Mouse (Mus musculus) left cerebral cortex, adult 9 months (tissue): ENCODE results near the gene Vsig10.
"Not testable (repeated sequence)": the region's sequence is repeated elsewhere in the genome, so short reads cannot be mapped to it uniquely, and the experiment has no call there.

Experiments used
- DNase-seq, 2 experiments: peaks; one replicate each; pipeline ENCODE4 v3.0.0; 2022; ENCODE audit warnings: low spot score in 2 of 2

The Vsig10 gene

DNA sequence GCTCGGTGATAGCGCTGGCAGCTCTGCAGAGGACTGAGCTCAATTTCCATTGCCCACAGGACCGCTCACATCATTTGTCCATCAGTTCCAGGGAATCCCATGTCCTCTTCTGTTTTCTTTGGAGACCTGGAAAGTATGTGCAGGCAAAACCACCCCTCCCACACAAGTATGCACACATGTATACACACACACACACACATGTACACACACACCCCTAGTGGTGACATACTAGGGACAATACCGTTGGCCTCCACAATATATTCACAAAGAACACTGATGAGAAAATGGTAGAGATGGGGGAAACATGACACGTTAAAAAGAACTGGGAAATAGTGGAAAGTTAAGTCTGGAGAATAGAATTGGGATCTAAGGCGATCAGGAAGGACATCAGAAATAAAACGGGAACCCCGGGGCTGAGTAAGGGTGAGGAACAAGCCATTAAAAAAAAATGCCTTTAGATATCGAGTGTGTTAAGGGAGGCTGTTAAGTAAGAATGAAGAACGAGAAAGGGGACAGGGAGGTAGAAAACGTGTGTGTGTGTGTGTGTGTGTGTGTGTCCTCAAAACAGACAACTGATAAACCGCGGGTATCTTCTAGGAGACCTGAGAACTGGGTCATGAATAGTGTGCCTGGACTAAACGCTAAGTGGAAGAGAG, 36.9 kb downstream of the Vsig10 start:
- no peak for DNase-seq

DNA sequence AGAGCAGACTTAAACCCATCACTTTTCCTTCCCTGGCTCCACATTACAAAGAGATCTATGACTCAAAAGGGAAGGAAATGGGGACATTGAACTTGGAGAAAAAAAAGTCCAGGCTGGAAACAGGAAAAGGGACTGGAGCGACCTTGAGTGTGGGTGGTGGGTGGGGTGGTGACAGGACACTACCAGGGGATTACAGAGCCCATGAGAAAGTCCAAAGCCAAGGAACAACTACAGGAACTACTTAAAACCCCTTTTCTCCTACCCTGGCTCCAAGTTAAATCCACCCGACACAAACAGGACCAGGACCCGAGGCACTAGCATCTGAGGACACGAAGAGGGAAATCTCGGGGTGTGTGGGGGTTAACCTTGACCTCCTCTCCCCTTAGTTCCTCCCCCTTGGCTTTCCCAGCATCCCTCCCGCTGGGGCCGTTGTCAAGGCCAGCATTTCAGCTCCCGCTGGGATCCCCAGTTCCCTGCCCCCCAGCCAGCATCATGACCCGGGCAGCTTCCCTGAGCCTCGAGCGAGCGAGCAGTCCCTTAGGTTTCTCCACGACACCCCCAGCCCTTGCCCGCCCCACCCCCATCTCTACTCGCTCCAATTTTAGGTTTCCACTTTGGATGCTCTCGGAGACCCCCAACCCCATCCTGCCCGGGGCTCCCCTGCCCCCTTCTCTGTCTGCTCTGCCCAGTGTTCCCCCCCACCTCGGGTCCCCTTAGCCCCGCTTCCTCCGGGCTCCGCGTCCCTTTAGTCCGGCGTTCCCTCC, 37.7 kb downstream of the Vsig10 start:
- DNase-seq, result no peak

DNA sequence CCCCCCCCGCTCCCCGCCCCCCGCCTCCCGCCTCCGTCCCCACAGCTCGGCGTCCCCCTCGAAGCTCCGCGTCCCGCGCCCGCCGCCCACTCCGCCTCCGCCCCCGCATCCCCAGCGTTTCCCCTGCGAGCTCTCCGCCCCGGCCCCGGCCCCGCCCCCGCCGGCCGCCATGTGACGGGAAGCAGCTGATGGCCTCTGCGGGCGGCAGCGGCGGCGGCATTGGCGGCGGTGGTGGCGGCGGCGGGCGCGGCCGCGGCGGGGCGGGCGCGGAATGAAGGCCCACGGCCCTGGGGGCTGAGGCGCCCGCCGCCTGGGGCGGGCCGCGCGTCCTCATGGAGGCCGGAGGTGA, 38.2 kb downstream of the Vsig10 start, which contains the start of gene Wsb2:
Gene Wsb2, plus strand, starts transcription at position 176 of the 349 bp plus-strand sequence.
- DNase-seq, result peak in 1 of 2 experiments; percentile 68

DNA sequence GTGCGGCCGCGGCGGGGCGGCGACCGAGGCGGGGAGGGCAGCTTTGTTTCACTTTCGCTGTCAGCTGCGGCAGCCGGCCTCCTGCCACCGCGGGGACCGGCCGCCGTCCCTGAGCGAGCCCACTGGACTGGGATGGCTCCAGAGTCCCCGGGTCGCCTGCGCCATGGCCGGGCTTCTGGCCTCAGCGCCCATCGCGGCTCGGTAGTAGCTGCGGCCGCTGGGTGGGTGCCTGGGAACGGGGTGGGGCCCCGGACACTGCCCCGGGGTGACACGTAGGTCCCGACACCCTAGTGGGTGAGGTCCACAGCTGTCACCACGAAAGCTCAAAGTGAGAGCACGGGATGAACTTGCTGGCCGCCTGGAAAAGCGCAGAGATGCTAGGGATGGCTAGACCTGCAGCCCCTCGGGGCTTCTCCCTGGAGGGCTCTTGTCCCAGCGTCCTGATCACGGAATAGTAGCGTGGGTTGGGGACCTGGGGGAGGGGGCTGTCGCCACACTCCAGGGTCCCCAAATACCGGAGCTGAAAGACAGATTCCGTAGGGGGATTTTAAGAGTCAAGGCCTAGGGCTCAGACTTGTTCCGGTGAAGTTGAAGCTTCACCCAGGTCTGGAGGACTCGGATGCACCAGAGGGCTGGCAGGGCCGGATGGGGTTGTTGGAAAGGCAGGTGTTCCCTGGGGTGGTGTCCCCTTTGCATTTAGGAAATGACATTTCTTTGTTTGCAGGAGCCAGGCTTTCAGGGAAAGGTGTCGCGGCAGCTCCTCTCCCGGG, 38.8 kb downstream of the Vsig10 start:
- no peak for DNase-seq

DNA sequence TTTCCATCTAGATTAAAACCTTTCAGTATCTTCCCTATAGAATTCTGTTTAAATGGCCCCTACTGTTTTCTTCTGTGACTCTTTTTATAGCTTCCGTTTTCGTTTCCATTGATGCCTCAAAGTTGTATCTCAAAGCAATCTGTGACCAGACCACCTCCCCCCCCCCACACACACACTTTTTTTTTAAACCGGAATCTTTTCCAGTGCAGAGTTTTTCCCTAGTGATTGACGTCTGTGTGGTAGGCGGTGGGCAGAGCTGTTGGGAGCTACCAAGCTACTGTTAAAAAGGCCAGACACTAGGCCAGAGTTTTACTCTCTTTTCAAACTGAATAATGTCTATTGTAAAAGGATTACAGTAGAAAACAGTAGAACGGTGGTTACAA, 39.4 kb downstream of the Vsig10 start:
- DNase-seq, result no peak

DNA sequence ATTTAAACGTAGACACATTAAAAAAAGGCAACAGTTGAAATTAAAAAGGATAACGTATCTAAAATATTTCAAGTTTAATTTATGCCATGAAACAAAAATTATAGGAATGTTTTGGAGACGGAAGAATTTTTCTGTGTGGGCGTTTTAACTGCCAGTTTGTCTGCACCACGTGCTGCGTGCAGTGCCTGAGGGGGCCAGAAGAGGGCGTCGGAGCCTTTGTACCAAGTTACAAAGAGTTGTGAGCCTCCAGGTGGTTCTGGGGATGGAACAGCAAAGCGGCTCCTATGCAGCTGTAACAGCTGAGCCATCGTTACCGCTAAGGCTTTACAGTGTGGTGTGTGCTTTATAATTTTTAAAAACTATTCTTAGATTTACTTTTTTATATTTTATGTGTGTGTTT, 39.8 kb downstream of the Vsig10 start:
- peak in 1 of 2 experiments; percentile 86 for DNase-seq

DNA sequence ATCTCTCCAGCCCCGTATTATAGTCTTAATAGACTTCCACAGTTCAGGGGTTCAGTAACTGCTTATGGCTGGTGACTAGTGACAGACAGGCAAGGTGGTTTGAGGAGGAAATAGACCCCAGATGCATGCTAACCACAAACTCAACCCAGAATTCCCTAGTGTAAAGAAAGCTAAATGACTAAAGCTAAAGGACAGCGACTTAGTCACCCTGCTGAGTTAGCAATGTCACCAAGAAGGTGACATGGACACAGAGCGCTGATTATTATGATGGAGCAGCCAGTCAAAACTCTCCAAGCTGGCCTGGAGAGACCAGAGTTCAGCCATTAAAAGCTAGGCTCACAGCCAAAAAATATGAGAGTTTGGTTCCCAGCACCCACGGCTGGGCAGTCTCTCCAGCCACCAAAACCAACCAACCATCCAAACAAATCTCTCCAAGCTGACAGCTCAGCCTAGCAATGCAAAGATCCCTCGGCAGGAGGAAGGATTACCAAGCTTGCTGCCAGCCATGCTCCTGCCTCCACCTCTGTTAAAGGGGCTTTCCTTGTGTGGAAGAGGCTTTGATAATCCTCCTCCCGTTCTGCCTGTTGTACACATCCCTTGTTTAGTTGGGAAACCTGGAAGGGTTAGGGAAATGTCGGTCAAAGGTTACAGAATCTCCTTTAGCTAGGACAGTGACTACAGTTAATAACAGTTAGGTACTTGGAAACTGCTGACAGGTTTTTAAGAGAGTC, 40.8 kb downstream of the Vsig10 start:
- DNase-seq, result no peak

DNA sequence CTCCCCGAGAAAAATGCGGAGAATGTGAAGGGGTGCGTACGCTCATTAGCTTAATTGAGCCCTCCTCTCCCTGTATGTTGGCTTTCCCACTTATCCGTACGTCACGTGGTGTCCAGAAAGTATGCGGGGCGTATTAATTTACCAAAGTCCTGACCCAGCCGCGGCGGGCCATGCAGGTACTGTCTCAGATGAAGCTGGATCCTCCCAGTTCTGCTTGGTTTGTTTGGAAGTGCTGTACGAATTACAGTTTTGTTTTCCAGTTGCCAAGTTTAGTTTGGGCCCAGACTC, 41.3 kb downstream of the Vsig10 start:
- no peak for DNase-seq

DNA sequence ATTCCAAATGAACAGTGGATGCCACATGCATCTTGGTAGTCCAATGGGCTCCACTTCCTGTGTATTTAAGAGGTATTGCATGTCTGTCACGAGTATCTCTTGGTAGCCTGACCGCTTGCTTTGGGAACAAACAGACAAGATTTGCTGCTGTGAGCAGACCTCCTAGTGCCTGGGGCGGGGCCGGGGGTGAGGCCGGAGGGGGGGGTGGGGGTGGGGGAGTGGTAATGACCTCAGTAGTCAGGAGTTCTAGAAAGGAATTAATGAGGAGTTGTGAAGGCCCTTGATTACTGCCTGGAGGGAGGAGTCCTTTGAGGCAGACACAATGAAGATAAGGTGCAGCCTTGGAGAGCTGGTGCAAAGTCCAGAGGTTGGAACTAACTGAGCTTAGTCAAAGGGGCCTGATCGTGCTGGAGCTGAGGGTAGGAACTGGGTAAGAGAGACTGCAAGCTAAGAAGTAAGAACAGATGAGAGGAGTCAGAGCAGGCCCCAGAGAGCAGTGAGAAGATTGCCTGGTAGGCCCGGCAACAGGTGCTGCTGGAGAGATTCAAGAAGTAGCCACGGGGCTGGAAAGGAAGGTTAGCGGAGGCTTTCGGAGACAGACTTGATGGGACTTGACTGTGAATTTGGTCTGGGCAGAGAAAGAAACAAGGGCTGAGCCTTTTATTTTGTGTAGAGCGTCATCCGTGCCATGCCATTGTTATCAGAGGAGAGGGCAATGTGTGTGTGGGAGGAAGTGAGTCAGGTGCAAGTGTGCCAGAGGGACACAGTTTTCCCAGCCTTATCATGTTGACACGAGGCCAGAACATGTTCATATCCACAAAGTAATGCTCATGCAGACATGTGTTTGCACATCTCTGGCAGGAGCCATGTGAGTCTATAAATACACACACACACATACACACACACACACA, 42.0 kb downstream of the Vsig10 start:
- no peak for DNase-seq

DNA sequence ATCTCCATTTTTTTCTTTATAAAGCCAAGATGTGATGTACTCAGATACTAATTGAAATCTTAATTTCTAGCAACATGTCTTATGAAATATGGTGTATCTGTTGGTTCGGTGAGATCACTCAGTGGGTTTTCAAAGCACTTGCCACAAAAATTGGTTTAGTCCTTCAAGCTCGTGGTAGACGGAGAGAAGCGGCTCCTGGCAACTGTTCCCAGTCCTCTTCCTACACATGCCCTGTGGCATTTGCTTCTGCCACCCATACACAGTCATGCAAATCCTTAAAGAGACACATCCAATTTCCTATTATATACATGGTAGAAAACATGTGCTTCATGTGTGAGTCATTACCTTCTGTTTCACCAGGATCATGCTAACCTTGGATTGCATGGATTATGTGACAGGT, 42.7 kb downstream of the Vsig10 start:
- DNase-seq, result no peak

DNA sequence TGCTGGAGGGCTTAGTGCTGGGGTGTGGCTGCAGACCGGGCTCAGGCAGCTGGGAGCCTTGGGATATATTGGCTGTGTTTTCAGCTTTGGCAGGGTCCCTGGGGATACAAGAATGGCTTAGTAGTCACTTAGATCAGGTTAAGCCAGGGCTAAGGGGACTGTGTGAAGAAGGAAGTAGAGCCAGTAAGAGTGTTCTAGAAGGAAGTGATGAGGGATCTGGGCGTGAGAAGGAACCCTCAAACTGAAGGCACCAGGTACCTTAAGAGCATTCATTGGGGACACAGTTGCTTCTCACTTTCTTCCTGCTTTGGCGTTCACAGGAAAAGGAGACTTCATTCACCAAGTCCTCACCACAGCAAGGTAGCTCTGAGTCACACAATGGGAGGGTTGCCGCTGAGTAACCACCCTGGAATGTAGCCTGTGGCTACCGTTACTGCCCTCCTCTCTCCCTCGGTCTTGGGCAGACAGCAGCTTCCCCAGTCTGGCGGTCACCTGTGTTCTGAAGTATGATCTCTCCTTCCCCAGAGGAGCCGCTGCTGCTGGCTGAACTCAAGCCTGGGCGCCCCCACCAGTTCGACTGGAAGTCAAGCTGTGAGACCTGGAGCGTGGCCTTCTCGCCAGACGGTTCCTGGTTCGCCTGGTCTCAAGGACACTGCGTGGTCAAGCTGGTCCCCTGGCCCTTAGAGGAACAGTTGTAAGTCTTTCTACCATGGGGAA, 44.3 kb downstream of the Vsig10 start:
- no peak for DNase-seq

DNA sequence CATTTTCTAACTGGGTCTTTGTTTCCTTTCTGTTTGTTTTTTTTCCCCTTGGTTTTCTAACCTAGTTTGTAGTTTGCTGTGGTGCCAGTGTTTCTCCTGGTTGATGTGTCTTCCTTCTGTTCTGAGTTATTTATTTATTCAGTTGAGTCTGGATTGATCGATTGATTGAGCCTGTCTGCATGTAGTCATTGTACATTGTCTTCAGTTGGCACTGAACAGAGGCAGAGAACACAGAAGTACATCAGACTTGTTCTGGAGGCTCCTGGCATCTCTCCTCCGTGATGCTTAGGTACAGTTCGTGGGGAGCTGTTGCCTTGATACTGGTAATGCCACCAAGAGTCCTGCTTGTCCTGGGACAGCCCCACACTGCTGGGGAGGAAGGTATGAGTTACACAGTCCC, 45.9 kb downstream of the Vsig10 start:
- no peak for DNase-seq

DNA sequence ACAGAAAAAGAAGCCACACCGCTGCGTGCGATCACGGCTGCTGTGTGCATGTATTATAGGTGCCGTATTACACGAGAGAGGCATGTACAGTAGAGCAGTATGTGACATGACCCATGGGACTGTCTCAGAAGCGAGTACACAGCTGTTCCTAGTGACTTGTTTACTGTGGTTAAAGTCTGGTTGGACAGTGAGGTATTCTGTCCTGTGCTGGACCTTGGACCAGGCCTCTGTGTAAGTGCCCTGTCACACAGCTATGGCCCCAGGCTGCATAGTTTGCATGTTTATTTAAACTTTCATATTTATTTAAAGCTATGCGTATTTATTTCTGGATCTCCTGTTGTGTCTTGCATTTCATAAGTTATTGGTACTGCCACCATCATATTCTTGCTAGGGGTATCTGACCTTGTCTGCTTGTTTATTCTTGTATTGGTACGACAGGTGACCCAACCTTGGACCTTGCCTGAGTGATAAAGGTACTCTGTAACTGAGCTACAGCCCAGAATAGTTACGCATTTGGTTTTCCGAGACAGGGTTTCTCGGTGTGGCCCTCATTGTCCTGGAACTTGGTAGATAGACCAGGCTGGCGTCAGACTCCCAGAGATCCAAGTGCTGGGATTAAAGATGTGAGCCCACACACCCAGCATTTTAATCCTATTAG, 47.1 kb downstream of the Vsig10 start:
- no peak for DNase-seq

DNA sequence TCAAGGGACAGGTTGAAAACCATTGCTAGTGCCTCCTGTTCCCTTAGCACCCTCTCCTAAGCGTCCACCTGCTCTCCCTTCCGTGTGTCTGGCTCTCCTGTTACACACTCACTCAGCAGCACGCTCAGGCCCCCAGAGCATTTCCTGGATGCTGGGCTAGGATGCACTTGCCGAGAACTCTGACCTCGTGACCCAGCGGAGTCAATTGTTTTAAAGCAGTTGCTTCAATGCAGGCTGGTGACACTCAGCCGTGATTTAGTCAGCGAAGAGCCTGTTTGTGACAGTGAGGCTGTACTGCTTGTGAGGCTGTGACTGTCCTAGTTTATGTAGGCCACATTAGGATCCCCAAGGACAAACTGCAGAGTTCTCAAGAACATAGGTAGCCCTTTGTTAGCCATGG, 48.3 kb downstream of the Vsig10 start:
- DNase-seq, result no peak

DNA sequence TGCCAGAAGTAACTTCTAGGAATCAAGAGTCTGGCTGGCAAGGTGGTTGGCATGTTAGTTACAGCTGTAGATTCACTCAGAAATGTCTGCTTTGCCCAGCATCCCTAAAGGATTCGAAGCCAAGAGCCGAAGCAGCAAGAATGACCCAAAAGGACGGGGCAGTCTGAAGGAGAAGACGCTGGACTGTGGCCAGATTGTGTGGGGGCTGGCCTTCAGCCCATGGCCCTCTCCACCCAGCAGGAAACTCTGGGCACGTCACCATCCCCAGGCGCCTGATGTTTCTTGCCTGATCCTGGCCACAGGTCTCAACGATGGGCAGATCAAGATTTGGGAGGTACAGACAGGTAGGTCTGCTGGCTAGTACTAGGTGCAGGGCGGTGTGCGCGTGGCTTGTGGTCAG, 51.7 kb downstream of the Vsig10 start:
- no peak for DNase-seq

DNA sequence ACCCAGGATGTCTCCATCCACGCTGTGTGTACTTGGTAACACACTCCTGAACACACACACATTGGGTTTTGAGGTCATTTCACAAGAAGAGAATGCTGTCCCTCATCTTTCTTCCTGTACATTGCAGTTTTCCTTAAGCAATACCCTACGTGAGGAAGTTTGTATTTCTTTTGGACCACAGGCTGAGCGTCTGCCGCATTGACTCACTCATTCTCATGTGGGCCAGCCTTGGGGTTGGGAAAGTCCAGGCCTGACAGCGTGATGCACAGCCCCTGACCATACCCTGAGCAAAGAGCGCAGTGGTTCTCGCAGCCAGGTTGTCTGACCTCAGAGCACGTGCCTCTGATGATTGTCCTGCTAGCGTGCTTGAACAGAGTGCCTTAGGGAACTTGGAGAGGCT, 54.5 kb downstream of the Vsig10 start:
- DNase-seq, result no peak

DNA sequence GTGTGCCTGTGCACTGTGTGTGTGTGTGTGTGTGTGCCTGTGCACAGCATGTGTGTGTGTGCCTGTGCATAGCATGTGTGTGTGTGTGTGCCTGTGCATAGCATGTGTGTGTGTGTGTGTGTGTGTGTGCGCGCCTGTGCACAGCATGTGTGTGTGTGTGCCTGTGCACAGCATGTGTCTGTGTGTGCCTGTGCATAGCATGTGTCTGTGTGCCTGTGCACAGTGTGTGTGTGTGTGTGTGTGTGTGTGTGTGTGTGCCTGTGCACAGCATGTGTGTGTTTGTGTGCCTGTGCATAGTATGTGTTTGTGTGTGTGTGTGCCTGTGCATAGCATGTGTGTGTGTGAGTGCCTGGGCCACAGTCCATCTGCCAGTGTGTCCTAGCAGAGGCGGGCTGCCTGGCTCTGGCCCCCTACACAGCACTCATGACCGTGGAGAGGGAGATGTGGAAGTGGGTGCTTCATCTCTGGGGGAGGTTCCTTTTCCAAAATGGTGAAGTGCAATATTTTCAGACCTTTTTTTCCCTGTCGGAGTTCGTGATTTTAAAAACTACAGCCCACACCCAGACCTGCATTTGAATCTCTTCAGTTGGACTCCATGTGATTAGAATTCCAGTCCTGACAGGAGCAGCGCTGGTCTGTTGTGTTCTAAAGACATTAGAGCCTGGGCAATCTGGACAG, 55.6 kb downstream of the Vsig10 start:
- no peak for DNase-seq

DNA sequence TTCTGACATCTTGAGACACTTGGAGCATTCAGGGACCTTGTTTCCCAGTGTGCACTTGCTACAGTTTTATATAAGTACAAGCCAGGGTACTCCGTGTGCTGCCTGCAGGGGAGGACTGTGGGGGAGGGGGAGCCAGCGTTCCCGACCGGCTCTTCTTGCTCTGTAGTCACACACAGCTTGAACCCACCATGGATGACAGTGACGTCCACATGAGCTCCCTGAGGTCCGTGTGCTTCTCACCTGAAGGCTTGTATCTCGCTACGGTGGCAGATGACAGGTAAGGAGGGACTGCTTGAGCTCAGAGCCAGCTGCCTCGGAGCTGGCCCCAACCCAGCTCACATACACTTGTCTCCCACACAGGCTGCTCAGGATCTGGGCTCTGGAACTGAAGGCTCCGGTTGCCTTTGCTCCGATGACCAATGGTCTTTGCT, 57.5 kb downstream of the Vsig10 start:
- DNase-seq, result peak in 1 of 2 experiments; percentile 53

DNA sequence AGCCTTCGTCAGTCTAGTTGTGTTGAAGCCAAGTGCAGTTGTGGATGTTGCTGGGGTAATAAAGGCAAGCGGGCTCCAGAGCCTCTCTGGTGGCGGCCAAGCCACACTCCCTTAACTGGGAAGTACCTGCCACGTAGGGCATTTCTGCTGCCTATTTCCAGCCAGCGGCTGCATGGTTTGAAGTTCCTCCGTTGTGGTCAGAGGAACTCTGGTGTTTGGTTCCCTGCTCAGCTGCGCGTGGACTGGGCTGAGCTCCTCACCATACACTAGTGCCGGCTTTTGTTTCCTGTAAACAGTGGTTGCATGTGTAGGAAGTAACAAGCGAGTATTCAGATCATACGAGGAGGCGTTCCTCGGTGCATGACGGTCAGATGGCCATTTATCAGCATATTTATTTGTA, 58.8 kb downstream of the Vsig10 start:
- not testable (repeated sequence) for DNase-seq
